ENCODE assay signal across 26 mouse cellular contexts in the genomic region with DNA sequence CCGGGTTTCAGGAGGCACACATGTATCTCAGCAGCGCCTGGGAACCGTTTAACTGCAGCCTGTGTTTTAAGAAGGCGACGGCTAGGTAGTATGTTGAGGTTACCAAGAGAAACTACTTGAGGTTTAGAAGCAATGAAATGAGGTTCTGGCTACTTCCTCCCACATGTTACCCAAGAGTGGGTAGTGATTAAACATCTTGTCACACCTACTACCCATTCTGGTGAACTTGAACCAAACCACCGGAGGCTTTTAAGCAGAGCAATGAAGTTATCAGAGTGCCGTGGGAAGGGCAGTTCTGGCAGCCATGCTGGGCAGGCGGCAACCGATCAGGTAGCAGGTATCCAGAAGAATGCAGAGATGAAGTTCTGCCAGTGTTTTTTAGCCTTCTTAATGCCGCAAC.
DNase-seq lines count a peak whose midpoint lies in the region; ATAC-seq and TF ChIP-seq lines count a peak whose summit lies in the region.
"Had no signal": no experiment of that assay in that cellular context is flagged by ENCODE, and none has a peak within 500 bp of the region (broad histone marks: within the 10 kb centered on the region; RNA-seq: fewer than 3 reads in every experiment).

No protein-coding gene starts in this region.

- peak; percentile 21; the same call in 1 of the 2 replicates for TF ChIP-seq POLR2A in spleen, adult 2 months (IDR thresholded peaks at IDR 0.05; ENCODE audit: low read depth, low read length)

- WGBS in spleen, adult 2 months = 13% methylated on average over 10 of the region's 10 CpGs

- no peaks in the 10 kb centered on the region for H3K27me3 ChIP-seq in spleen, adult 2 months (ENCODE audit: control insufficient read depth, insufficient read depth, low read length)
- H3K27me3 ChIP-seq: embryonic facial prominence, embryonic 12.5 days; forebrain, embryonic 15.5 days; hindbrain, embryonic 13.5 days; kidney, embryonic 15.5 days; limb, embryonic 13.5 days; liver, embryonic 13.5 days; midbrain, embryonic 13.5 days had no signal

- H3K27ac ChIP-seq in spleen, adult 2 months (ENCODE audit: insufficient read depth, low read length) = peak overlapping the region; percentile 79
- H3K27ac ChIP-seq: embryonic facial prominence, embryonic 12.5 days; forebrain, embryonic 15.5 days; hindbrain, embryonic 13.5 days; kidney, embryonic 15.5 days; limb, embryonic 13.5 days; liver, embryonic 13.5 days; macrophage; midbrain, embryonic 13.5 days; stomach, postnatal 0 days had no signal

- TF ChIP-seq CTCF in spleen, adult 2 months (IDR thresholded peaks at IDR 0.05; ENCODE audit: extremely low read depth, insufficient read depth, insufficient read length, insufficient replicate concordance) = no peak

- DNase-seq in spleen, adult 2 months (ENCODE audit: low read depth in 1 of 2, low spot score in 2 of 2) = peak in 1 of 2 experiments; percentile 60
- no peak for DNase-seq in spleen, postnatal 10 days (ENCODE audit: low spot score in 2 of 2)
- DNase-seq in CD4-positive, CD25-positive, alpha-beta regulatory T cell, adult 2 months (ENCODE audit: low read depth, low spot score) = peak; percentile 75
- peak; percentile 83 for DNase-seq in naive thymus-derived CD4-positive, alpha-beta T cell, adult 2 months (ENCODE audit: low read depth)
- DNase-seq in layer of hippocampus, adult 9-11 months = no peak
- no peak for DNase-seq in cerebellum, postnatal 36 days
- DNase-seq in gastrocnemius, adult 18-20 months (ENCODE audit: low spot score) = no peak
- DNase-seq: cerebellum, adult 8-10 months; gastrocnemius, postnatal 36 days; heart, postnatal 10 days; liver, embryonic 13.5 days; lung, embryonic 14.5 days; thymus, postnatal 36 days had no signal

- H3K4me3 ChIP-seq in spleen, adult 2 months (ENCODE audit: extremely low read depth, insufficient read depth, insufficient read length) = no peak overlapping the region
- H3K4me3 ChIP-seq: embryonic facial prominence, embryonic 12.5 days; erythroblast, embryonic 14.5 days; forebrain, embryonic 15.5 days; hindbrain, embryonic 13.5 days; kidney, embryonic 15.5 days; limb, embryonic 13.5 days; liver, embryonic 13.5 days; midbrain, embryonic 13.5 days; myocyte had no signal

- no peaks in the 10 kb centered on the region for H3K36me3 ChIP-seq in spleen, adult 2 months (ENCODE audit: control insufficient read depth, insufficient read depth, low read length)
- H3K36me3 ChIP-seq: embryonic facial prominence, embryonic 12.5 days; forebrain, embryonic 15.5 days; G1E; hindbrain, embryonic 13.5 days; kidney, embryonic 15.5 days; limb, embryonic 13.5 days; liver, embryonic 13.5 days; midbrain, embryonic 13.5 days had no signal

- ATAC-seq in hematopoietic stem cell, adult 5-6 weeks (replicated peaks in 1 of 2; ENCODE audit: insufficient read depth in 1 of 2, low FRiP score in 2 of 2, low TSS enrichment in 1 of 2, low read depth in 1 of 2, poor library complexity in 2 of 2, severe bottlenecking in 2 of 2) = peak; percentile 82 to 83
- ATAC-seq: forebrain, embryonic 15.5 days; intestine, embryonic 16.5 days; midbrain, embryonic 13.5 days had no signal

- H3K4me1 ChIP-seq in spleen, adult 2 months (ENCODE audit: control insufficient read depth, insufficient read depth, insufficient read length) = peaks cover 27% of the 10 kb centered on the region
- H3K4me1 ChIP-seq: embryonic facial prominence, embryonic 12.5 days; forebrain, embryonic 15.5 days; hindbrain, embryonic 13.5 days; kidney, embryonic 15.5 days; limb, embryonic 13.5 days had no signal

Comparison
In these comparisons a context has a peak if more than half of its experiments do, and no peak if none do; other contexts are left out.
1. DNase-seq: peak in CD4-positive, CD25-positive, alpha-beta regulatory T cell, adult 2 months (single experiment) and naive thymus-derived CD4-positive, alpha-beta T cell, adult 2 months (single experiment); none in spleen, postnatal 10 days (0 of 2), layer of hippocampus, adult 9-11 months (single experiment), cerebellum, postnatal 36 days (0 of 2) and gastrocnemius, adult 18-20 months (single experiment).